Mouse (Mus musculus) embryonic facial prominence, embryonic 15.5 days (tissue): ENCODE measurements around the gene Bola3. TPM values are rescaled to one million over a fixed set of nuclear protein-coding genes. Genes with fewer than 3 reads are reported as not detected.

Source experiments
- ATAC-seq: fragments of 200-750 bp; cut with Nextera tagmentation; 2 replicates; pipeline ENCODE4 v1.8.0; 2017; ENCODE audit warnings: low read depth, moderate TSS enrichment; ENCODE audit not compliant: insufficient number of reproducible peaks, low FRiP score, low TSS enrichment
- H3K27ac ChIP-seq: fragments of 300-500 bp; sonication (generic); replicated peaks from 2 replicates; pipeline ENCODE4 v1.5.1; 2015; ENCODE audit warnings: mild to moderate bottlenecking, inconsistent platforms
- H3K27me3 ChIP-seq: fragments of 300-500 bp; sonication (generic); 2 replicates; pipeline ENCODE4 v1.6.1; 2015; ENCODE audit warnings: inconsistent platforms
- H3K36me3 ChIP-seq: fragments of 300-500 bp; sonication (generic); 2 replicates; pipeline ENCODE4 v1.6.1; 2015; ENCODE audit warnings: mild to moderate bottlenecking, inconsistent platforms
- H3K4me1 ChIP-seq: fragments of 300-500 bp; sonication (generic); 2 replicates; pipeline ENCODE4 v1.6.1; 2015; ENCODE audit warnings: inconsistent platforms
- H3K4me2 ChIP-seq: fragments of 300-500 bp; sonication (generic); replicated peaks from 2 replicates; pipeline ENCODE4 v1.6.1; 2015; ENCODE audit warnings: mild to moderate bottlenecking, inconsistent platforms
- H3K4me3 ChIP-seq: fragments of 300-500 bp; sonication (generic); replicated peaks from 2 replicates; pipeline ENCODE4 v1.5.1; 2015; ENCODE audit warnings: mild to moderate bottlenecking, inconsistent platforms
- H3K9ac ChIP-seq: fragments of 300-500 bp; sonication (generic); 2 replicates; pipeline ENCODE4 v1.6.1; 2015; ENCODE audit warnings: inconsistent platforms
- H3K9me3 ChIP-seq: fragments of 300-500 bp; sonication (generic); replicated peaks from 2 replicates; pipeline ENCODE4 v1.6.1; 2016; ENCODE audit warnings: inconsistent platforms
- WGBS: fragments of 180-500 bp; shearing (Covaris S2); methylation state at CpG from one replicate; pipeline ENCODE4 v1.1.7; 2015; 5-methylcytosine and 5-hydroxymethylcytosine counted together
- polyA plus RNA-seq: library from polyadenylated mRNA; unstranded; fragments of >200 nt; fragmentation: Nextera tagmentation; extraction: Ambion mirVana; gene quantifications from 2 replicates; pipeline ENCODE4 v1.2.1, GENCODE M21; 2015

The Bola3 gene
- polyA plus RNA-seq, 1 experiment from 2014 or later = 105 TPM

DNA sequence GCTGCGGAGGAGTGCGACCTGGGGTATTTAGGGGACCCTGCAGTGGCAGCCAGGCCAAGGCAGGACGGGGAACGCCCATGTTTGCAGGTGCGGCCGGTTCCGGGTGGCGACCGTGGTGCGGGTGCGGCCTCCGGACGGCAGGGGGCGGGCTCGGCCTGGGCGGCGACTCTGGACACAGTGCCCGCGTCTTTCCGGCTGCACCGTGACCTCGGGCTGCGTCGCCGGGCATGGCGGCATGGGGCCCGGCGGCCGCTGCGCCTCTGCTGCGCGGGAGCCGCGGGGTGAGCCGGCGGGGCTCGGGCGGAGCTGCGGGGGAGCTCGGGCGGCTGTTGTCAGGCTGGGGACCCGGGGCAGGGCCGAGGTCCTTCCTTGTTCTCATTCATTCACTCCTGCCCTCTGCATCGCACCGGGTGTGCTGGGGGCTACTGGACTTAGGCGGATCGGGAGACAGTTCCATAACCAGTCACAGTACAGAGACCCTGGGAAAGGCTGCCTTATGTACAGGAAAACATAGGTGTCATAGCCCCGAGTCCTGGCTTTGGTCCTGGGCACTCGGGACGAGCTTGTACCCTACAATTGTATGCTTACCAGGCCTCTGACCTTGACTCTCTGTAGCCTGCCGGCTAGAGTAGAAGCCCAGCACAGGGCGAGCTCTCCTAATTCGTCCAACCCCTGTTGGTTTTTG lies 469 bp downstream of the Bola3 start:
- Histone ChIP-seq H3K9ac (peak overlapping the region; percentile 94), H3K36me3 (peaks cover 11% of the 10 kb centered on the region), H3K4me3 (peak overlapping the region; percentile 93), H3K4me2 (peak overlapping the region; percentile 79), H3K4me1 (peaks cover 15% of the 10 kb centered on the region), H3K9me3 (no peaks in the 10 kb centered on the region), H3K27me3 (no peaks in the 10 kb centered on the region), H3K27ac (no peak overlapping the region; the same call in 1 of the 2 replicates)
- peak; percentile 90 for ATAC-seq
- WGBS = under 1% methylated on average over 50 of the region's 53 CpGs

- Histone ChIP-seq H3K36me3 (peaks cover 18% of the 10 kb centered on the region), H3K9ac (peak overlapping the region; percentile 94), H3K4me2 (peak overlapping the region; percentile 79), H3K27ac (no peak overlapping the region), H3K4me1 (peaks cover 15% of the 10 kb centered on the region), H3K27me3 (no peaks in the 10 kb centered on the region), H3K9me3 (no peaks in the 10 kb centered on the region), H3K4me3 (peak overlapping the region; percentile 93)
- ATAC-seq = no peak
- 79% methylated on average over 7 of the region's 7 CpGs for WGBS
These were observed 1.2 kb downstream of the Bola3 start for GRCm38 (mm10) chr6:83350172-83350571.

GRCm38 (mm10) chr6:83350851-83351405 lies 2.0 kb downstream of the Bola3 start:
- Histone ChIP-seq H3K27me3 (no peaks in the 10 kb centered on the region), H3K4me1 (peaks cover 15% of the 10 kb centered on the region), H3K9ac (no peak overlapping the region), H3K4me3 (no peak overlapping the region), H3K27ac (no peak overlapping the region), H3K36me3 (peaks cover 25% of the 10 kb centered on the region), H3K4me2 (no peak overlapping the region), H3K9me3 (no peaks in the 10 kb centered on the region)
- 88% methylated on average over 16 of the region's 16 CpGs for WGBS
- no peak for ATAC-seq

DNA sequence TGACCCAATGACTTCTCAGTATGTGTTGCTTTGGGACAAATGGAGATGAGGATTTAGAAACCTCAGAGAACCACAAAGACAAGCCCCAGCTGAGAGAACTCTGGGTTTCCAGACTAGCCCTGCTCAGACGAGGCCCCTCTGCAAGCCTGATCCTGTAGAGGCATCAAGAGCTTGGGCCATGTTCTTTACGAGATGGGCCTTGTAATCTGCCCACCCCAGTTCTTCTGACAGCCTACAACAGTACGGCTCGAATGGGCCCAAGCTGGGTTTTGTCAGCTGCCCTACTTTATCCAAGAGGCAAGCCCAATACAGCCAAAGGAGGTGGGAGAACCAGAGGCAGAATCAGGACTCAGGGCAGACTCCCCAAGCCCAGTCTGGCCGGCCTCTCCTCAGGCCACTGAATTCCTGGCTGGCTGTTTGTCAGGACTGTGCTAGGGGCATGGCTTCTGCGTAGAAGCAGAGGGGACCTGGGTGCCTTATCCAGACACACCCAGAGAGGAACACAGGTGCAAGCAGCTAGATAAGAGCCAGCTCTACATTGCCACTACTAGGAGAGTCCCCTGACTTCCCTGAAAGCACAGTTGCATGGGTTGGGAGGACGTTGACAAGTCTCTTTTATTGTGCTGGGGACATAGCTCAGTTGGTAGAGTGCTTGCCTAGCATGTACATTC lies 2.7 kb downstream of the Bola3 start:
- H3K9ac ChIP-seq = no peak overlapping the region
- no peaks in the 10 kb centered on the region for H3K9me3 ChIP-seq
- H3K36me3 ChIP-seq = peaks cover 25% of the 10 kb centered on the region
- no peak overlapping the region for H3K27ac ChIP-seq
- WGBS = 72% methylated on average over 7 of the region's 7 CpGs
- H3K4me3 ChIP-seq = no peak overlapping the region
- ATAC-seq = no peak
- no peaks in the 10 kb centered on the region for H3K27me3 ChIP-seq
- peaks cover 15% of the 10 kb centered on the region for H3K4me1 ChIP-seq
- no peak overlapping the region for H3K4me2 ChIP-seq

GRCm38 (mm10) chr6:83352666-83353410 lies 3.9 kb downstream of the Bola3 start:
- WGBS = 93% methylated on average over 24 of the region's 24 CpGs
- peaks cover 15% of the 10 kb centered on the region for H3K4me1 ChIP-seq
- H3K27me3 ChIP-seq = no peaks in the 10 kb centered on the region
- H3K36me3 ChIP-seq = peaks cover 29% of the 10 kb centered on the region
- no peak overlapping the region for H3K27ac ChIP-seq
- no peaks in the 10 kb centered on the region for H3K9me3 ChIP-seq
- no peak for ATAC-seq
- H3K9ac ChIP-seq = no peak overlapping the region
- no peak overlapping the region for H3K4me2 ChIP-seq
- H3K4me3 ChIP-seq = no peak overlapping the region

DNA sequence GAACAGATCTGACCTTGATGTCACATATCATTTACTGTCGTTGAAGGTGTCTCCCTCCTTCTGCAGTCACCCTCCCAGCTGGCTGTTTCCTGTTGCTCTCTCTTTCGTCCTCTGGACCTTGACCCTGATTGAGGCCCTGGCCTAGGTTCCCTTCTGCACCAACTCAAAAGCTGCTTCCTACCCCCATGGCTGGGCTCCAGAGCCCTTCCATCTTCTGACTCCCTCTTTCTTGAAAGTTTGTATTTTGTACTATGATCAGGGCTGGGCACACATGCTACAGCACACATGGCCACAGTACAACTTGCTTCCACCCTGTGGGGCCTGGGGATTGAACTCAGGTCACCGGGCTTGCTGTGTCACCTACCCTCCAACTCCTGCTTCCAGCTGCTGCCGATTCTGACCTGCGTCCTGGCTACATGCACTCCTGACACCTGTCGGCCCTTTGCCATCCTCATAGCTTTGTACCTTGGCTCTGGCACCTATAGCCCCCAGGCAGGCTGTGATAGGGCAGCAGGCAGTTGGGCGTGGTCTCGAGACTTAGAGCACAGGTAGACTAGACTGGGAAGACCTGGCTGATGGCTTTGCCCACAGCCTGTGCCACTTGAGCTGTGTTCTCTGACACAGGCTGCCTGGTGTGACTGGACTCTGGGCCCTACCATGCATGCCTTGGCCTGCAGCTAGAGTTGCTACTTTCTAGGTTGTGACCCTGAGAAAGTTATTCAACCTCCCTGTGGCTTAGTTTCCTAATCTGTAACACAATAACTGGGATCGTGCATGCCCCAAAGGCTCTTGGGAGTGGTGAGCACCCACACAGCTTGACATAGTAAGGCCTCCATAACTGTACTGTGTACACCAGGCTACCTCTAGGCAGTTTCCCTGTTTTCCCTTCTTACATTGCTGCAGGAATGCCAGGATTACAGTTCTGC lies 6.2 kb downstream of the Bola3 start:
- Histone ChIP-seq H3K4me3 (no peak overlapping the region), H3K4me1 (peaks cover 5% of the 10 kb centered on the region), H3K27me3 (no peaks in the 10 kb centered on the region), H3K9ac (no peak overlapping the region), H3K9me3 (no peaks in the 10 kb centered on the region), H3K27ac (no peak overlapping the region), H3K4me2 (no peak overlapping the region), H3K36me3 (peaks cover 50% of the 10 kb centered on the region)
- no peak for ATAC-seq
- WGBS = 73% methylated on average over 9 of the region's 9 CpGs

GRCm38 (mm10) chr6:83356569-83357138 lies 7.7 kb downstream of the Bola3 start:
- peaks cover 52% of the 10 kb centered on the region for H3K36me3 ChIP-seq
- no peaks in the 10 kb centered on the region for H3K27me3 ChIP-seq
- no peak overlapping the region for H3K4me2 ChIP-seq
- H3K9me3 ChIP-seq = no peaks in the 10 kb centered on the region
- WGBS = 25% methylated on average over 7 of the region's 7 CpGs
- H3K4me3 ChIP-seq = no peak overlapping the region
- ATAC-seq = 0 out of 2 replicates have a peak, but pooled peaks have one; percentile 22
- H3K27ac ChIP-seq = no peak overlapping the region
- H3K4me1 ChIP-seq = no peaks in the 10 kb centered on the region
- H3K9ac ChIP-seq = no peak overlapping the region

DNA sequence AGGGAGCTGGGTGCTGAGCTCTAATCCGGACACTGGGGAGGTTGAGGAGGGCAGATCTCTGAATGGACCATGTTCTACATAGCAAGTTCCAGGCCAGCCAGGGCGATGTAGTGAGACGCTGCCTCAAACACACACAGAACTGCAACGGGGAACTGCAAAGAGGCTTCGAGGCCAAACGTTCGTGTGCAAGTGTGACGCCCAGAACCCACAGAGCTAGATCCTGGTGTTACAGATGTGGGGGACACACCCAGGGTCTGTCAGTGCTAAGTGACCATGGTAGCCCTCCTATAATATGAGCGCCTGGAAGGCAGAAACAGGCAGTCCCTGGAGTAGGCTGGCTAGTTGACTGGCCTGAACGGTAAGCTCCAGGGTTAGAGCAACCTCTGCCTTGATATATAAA lies 8.5 kb downstream of the Bola3 start:
- WGBS = 90% methylated on average over 10 of the region's 10 CpGs
- H3K27me3 ChIP-seq = no peaks in the 10 kb centered on the region
- no peak overlapping the region for H3K4me3 ChIP-seq
- peaks cover 52% of the 10 kb centered on the region for H3K36me3 ChIP-seq
- H3K4me2 ChIP-seq = no peak overlapping the region
- no peak overlapping the region for H3K27ac ChIP-seq
- ATAC-seq = no peak
- no peak overlapping the region for H3K9ac ChIP-seq
- H3K9me3 ChIP-seq = no peaks in the 10 kb centered on the region
- H3K4me1 ChIP-seq = no peaks in the 10 kb centered on the region

DNA sequence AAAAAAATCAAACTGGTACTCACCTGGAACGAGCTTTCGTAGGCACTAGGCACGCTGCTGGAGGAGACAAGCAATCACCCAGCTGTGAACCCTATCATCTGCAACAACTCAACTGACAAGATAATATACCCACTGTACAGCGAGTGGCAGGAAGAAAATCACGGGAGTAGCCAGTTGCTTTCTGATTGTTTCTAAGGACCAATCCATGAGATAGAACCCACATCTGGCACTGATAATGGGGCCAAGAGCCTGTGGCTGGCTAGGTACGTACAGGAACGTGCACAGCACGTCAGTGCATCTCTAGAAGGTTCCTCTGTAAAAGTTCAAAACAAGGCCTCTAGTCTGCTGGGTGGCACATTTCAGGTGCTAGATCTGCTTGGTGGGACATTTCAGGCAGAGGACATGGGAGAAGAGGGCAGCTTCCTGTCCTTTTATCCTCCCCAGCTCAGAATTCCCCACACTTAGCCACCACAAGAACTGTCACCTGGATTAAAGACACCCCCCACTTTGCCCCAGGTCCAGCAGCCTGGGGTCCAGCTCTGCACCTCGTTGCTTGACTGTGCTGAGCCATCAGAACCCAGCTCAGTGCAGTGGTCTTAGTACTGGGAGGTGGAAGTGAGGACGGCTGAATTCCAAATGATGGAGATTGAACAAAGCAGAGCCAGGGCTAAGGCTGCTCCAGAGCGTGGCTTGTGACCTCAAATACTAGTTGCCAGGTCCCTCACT lies 12.7 kb downstream of the Bola3 start:
- 62% methylated on average over 11 of the region's 11 CpGs for WGBS
- no peak for ATAC-seq
- no peak overlapping the region for H3K4me2 ChIP-seq
- no peak overlapping the region for H3K9ac ChIP-seq
- no peak overlapping the region for H3K27ac ChIP-seq
- no peaks in the 10 kb centered on the region for H3K4me1 ChIP-seq
- H3K4me3 ChIP-seq = no peak overlapping the region
- no peaks in the 10 kb centered on the region for H3K27me3 ChIP-seq
- H3K9me3 ChIP-seq = no peaks in the 10 kb centered on the region
- H3K36me3 ChIP-seq = peaks cover 43% of the 10 kb centered on the region

DNA sequence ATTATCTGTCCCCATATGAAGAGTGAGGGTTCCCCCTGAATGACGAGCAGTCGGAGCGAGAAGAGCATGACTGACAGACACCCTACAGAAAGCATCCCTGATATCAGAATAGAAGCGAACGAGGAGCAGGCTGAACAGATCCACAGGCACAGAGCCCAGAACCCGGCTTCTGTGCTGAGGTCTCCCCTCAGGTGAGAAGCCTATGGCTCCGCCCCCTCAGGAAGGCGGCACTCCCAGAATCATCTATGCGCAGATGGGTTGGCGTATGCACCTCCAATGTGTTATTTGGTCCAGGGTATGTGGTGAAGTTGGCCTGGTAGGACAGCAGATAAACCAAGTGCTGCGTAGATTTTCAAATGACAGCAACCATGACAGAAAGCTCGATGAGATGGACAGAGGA lies 14.1 kb downstream of the Bola3 start:
- H3K36me3 ChIP-seq = peaks cover 49% of the 10 kb centered on the region
- no peaks in the 10 kb centered on the region for H3K4me1 ChIP-seq
- 86% methylated on average over 12 of the region's 12 CpGs for WGBS
- H3K9ac ChIP-seq = no peak overlapping the region
- ATAC-seq = no peak
- no peak overlapping the region for H3K27ac ChIP-seq
- no peak overlapping the region for H3K4me3 ChIP-seq
- no peaks in the 10 kb centered on the region for H3K9me3 ChIP-seq
- no peak overlapping the region for H3K4me2 ChIP-seq
- no peaks in the 10 kb centered on the region for H3K27me3 ChIP-seq
